7 mouse cellular contexts compared by ENCODE assay signal in genomic region chr7:80947445-80948350, GRCm38 (mm10). TPM values are rescaled to one million over a fixed set of nuclear protein-coding genes. Genes with fewer than 3 reads are reported as not detected.
DNase-seq lines count a peak whose midpoint lies in the region; ATAC-seq lines count a peak whose summit lies in the region.

TSS of gene Sec11a (minus strand) at chr7:80947780.

- ATAC-seq in embryonic facial prominence, embryonic 11.5 days (replicated peaks; ENCODE audit: insufficient number of reproducible peaks, low FRiP score, low TSS enrichment, low read depth) = peak; percentile 99
- ATAC-seq in granulocyte monocyte progenitor cell, adult 5-6 weeks (replicated peaks; ENCODE audit: poor library complexity, severe bottlenecking) = peak; percentile 96
- ATAC-seq in midbrain, embryonic 13.5 days = peak; percentile 100

- no peaks in the 10 kb centered on the region for H3K4me1 ChIP-seq in embryonic facial prominence, embryonic 11.5 days (ENCODE audit: control insufficient read depth, insufficient read depth, low read length)
- peaks cover 15% of the 10 kb centered on the region for H3K4me1 ChIP-seq in limb, embryonic 10.5 days
- peaks cover 20% of the 10 kb centered on the region for H3K4me1 ChIP-seq in midbrain, embryonic 13.5 days (replicated peaks)

- H3K36me3 ChIP-seq in embryonic facial prominence, embryonic 11.5 days (replicated peaks; ENCODE audit: control insufficient read depth, insufficient read depth, low read depth, low read length) = no peaks in the 10 kb centered on the region
- peaks cover 26% of the 10 kb centered on the region for H3K36me3 ChIP-seq in limb, embryonic 10.5 days
- H3K36me3 ChIP-seq in midbrain, embryonic 13.5 days = peaks cover 10% of the 10 kb centered on the region

- no peaks in the 10 kb centered on the region for H3K9me3 ChIP-seq in embryonic facial prominence, embryonic 11.5 days (replicated peaks; ENCODE audit: control insufficient read depth, low read length)
- H3K9me3 ChIP-seq in limb, embryonic 10.5 days (replicated peaks) = no peaks in the 10 kb centered on the region
- H3K9me3 ChIP-seq in midbrain, embryonic 13.5 days = no peaks in the 10 kb centered on the region

- DNase-seq in adrenal gland, postnatal 14 days = peak; percentile 95
- DNase-seq in embryonic facial prominence, embryonic 11.5 days (ENCODE audit: low spot score) = peak; percentile 90
- DNase-seq in kidney, adult 11 months = peak; percentile 95
- peak; percentile 96 for DNase-seq in limb, embryonic 10.5 days (ENCODE audit: low spot score)
- DNase-seq in spleen, adult 12 weeks (ENCODE audit: low spot score) = peak; percentile 94

- H3K9ac ChIP-seq in embryonic facial prominence, embryonic 11.5 days (replicated peaks; ENCODE audit: low read length) = peak within 1 kb of the TSS; percentile 63
- H3K9ac ChIP-seq in midbrain, embryonic 13.5 days (replicated peaks) = peak within 1 kb of the TSS; percentile 91

- H3K4me2 ChIP-seq in embryonic facial prominence, embryonic 11.5 days (ENCODE audit: low read depth, low read length) = peak within 1 kb of the TSS; percentile 56
- H3K4me2 ChIP-seq in midbrain, embryonic 13.5 days (replicated peaks) = peak within 1 kb of the TSS; percentile 94

- peak within 1 kb of the TSS; percentile 89 for H3K27ac ChIP-seq in embryonic facial prominence, embryonic 11.5 days (replicated peaks; ENCODE audit: low read depth, low read length)
- H3K27ac ChIP-seq in limb, embryonic 10.5 days = peak within 1 kb of the TSS; percentile 99
- peak within 1 kb of the TSS; percentile 96 for H3K27ac ChIP-seq in midbrain, embryonic 13.5 days

- no peaks in the 10 kb centered on the region for H3K27me3 ChIP-seq in embryonic facial prominence, embryonic 11.5 days (ENCODE audit: control insufficient read depth, insufficient read depth, low read length)
- no peaks in the 10 kb centered on the region for H3K27me3 ChIP-seq in limb, embryonic 10.5 days (ENCODE audit: low read depth, poor library complexity, severe bottlenecking)
- H3K27me3 ChIP-seq in midbrain, embryonic 13.5 days = 0 out of 2 replicates have a peak, but pooled peaks cover 9% of the 10 kb centered on the region

- 2% methylated on average over 44 of the region's 44 CpGs for WGBS in embryonic facial prominence, embryonic 11.5 days
- 2% methylated on average over 44 of the region's 44 CpGs for WGBS in limb, embryonic 10.5 days
- WGBS in midbrain, embryonic 13.5 days = 2% methylated on average over 44 of the region's 44 CpGs

- peak within 1 kb of the TSS; percentile 85 for H3K4me3 ChIP-seq in embryonic facial prominence, embryonic 11.5 days (ENCODE audit: low read depth, low read length)
- H3K4me3 ChIP-seq in limb, embryonic 10.5 days = peak within 1 kb of the TSS; percentile 87
- H3K4me3 ChIP-seq in midbrain, embryonic 13.5 days (replicated peaks) = peak within 1 kb of the TSS; percentile 90

RNA-seq across cellular contexts. Expression of gene Sec11a, which starts in this region (rescaled TPM):
- total RNA-seq in adrenal gland, postnatal 14 days (2021) = 105 and 124 TPM in 2 replicates
- polyA plus RNA-seq in embryonic facial prominence, embryonic 11.5 days (2014; fragmentation: Nextera tagmentation; extraction: Ambion mirVana) = 220 and 231 TPM in 2 replicates
- 144 and 167 TPM in 2 replicates for total RNA-seq in granulocyte monocyte progenitor cell, adult 5-6 weeks (2014; fragmentation: Nextera tagmentation)
- total RNA-seq in granulocyte monocyte progenitor cell, adult 5-6 weeks (2017) = 393 and 465 TPM in 2 replicates
- 191 and 201 TPM in 2 replicates for polyA plus RNA-seq in limb, embryonic 10.5 days (2016; fragmentation: Nextera tagmentation; extraction: Ambion mirVana)
- 162 and 181 TPM in 2 replicates for polyA plus RNA-seq in midbrain, embryonic 13.5 days (2015; fragmentation: Nextera tagmentation; extraction: Ambion mirVana)

Comparison
In these comparisons a context has a peak if more than half of its experiments do, and no peak if none do; other contexts are left out.
1. Peak in every context shown above with its lines: DNase-seq, ATAC-seq, H3K4me3 ChIP-seq and H3K27ac ChIP-seq.